Mouse (Mus musculus) adrenal gland, postnatal 36 days (tissue): ENCODE data around the gene Phf24. TPM values are rescaled to one million over a fixed set of nuclear protein-coding genes. Genes with fewer than 3 reads are reported as not detected.

Experiments
- total RNA-seq, 2 experiments: library from RNA; stranded (reverse); gene quantifications; 2 replicates each; pipeline ENCODE4 v1.2.3; 2021

Phf24 gene
- total RNA-seq, 2 experiments from 2014 or later: 1.3 to 1.8 TPM

Other genes starting within 250 kb of the Phf24 start
- under 1 TPM in 1 of 2 experiments, not detected in 1; 0.40 TPM for gene 4930578G10Rik, start 181.1 kb upstream of the Phf24 start, total RNA-seq
- gene Ccl19, start 160.1 kb upstream of the Phf24 start, total RNA-seq: 1 to 10 TPM; 2.4 to 2.9 TPM
- gene Ccl21a, start 142.7 kb upstream of the Phf24 start, total RNA-seq: 1 to 10 TPM; 2.7 to 5.5 TPM
- not detected for gene Fam205a1, start 62.8 kb upstream of the Phf24 start, total RNA-seq
- under 1 TPM; 0.16 to 0.20 TPM for gene Gm12394, start 59.9 kb upstream of the Phf24 start, total RNA-seq
- gene Fam205c, start 42.4 kb upstream of the Phf24 start, total RNA-seq: not detected
- gene Dnajb5, start 33.2 kb downstream of the Phf24 start, total RNA-seq: 10 to 100 TPM; 10.9 to 35.1 TPM
- gene 1700022I11Rik, start 52.9 kb downstream of the Phf24 start, total RNA-seq: not detected
- gene Vcp, start 83.8 kb downstream of the Phf24 start, total RNA-seq: 100 to 1,000 TPM; 332 to 368 TPM
- gene Fancg, start 93.8 kb downstream of the Phf24 start, total RNA-seq: 10 to 100 TPM in 1 of 2 experiments, 1 to 10 TPM in 1; 6.3 to 14.2 TPM
- 10 to 100 TPM; 16.0 to 19.6 TPM for gene Pigo, start 109.2 kb downstream of the Phf24 start, total RNA-seq
- gene Stoml2, start 115.0 kb downstream of the Phf24 start, total RNA-seq: 100 to 1,000 TPM; 191 to 261 TPM
- gene Fam214b, start 129.6 kb downstream of the Phf24 start, total RNA-seq: 10 to 100 TPM; 44.0 to 57.2 TPM
- 10 to 100 TPM; 10.5 to 12.4 TPM for gene Unc13b, start 142.3 kb downstream of the Phf24 start, total RNA-seq